ENCODE assay signal across 27 mouse cellular contexts in genomic region chr9:98218824-98219223, GRCm38 (mm10).
DNase-seq lines count a peak whose midpoint lies in the region; ATAC-seq and TF ChIP-seq lines count a peak whose summit lies in the region.
"Had no signal": no experiment of that assay in that cellular context is flagged by ENCODE, and none has a peak within 500 bp of the region (broad histone marks: within the 10 kb centered on the region; RNA-seq: fewer than 3 reads in every experiment).

No protein-coding gene starts in this region.

- H3K27me3 ChIP-seq in intestine, embryonic 15.5 days (replicated peaks): no peaks in the 10 kb centered on the region
- H3K27me3 ChIP-seq in intestine, embryonic 16.5 days (replicated peaks; ENCODE audit: control insufficient read depth, insufficient read depth, low read length): no peaks in the 10 kb centered on the region
- no peaks in the 10 kb centered on the region for H3K27me3 ChIP-seq in kidney, postnatal 0 days (ENCODE audit: insufficient read depth, low read length)
- H3K27me3 ChIP-seq: embryonic facial prominence, embryonic 12.5 days; hindbrain, embryonic 15.5 days; lung, embryonic 15.5 days; midbrain, embryonic 12.5 days had no signal

- peak; percentile 14; the same call in 1 of the 2 replicates for TF ChIP-seq CTCF in kidney, postnatal 0 days (IDR thresholded peaks at IDR 0.05; ENCODE audit: low read depth)

- 0 out of 2 replicates have a peak, but pooled peaks have one; percentile 43 for ATAC-seq in intestine, embryonic 15.5 days
- ATAC-seq in intestine, embryonic 16.5 days: no peak
- no peak for ATAC-seq in kidney, postnatal 0 days (replicated peaks; ENCODE audit: low FRiP score, low read depth)
- ATAC-seq: CD4-positive, CD25-positive, alpha-beta regulatory T cell, adult 4 months; forebrain, embryonic 14.5 days had no signal

- H3K4me1 ChIP-seq in intestine, embryonic 15.5 days (replicated peaks): no peaks in the 10 kb centered on the region
- H3K4me1 ChIP-seq in intestine, embryonic 16.5 days (ENCODE audit: control insufficient read depth, insufficient read depth, low read length): no peaks in the 10 kb centered on the region
- H3K4me1 ChIP-seq in kidney, postnatal 0 days (replicated peaks; ENCODE audit: insufficient read depth, low read length): no peaks in the 10 kb centered on the region
- H3K4me1 ChIP-seq: embryonic facial prominence, embryonic 12.5 days; lung, embryonic 15.5 days had no signal

- no peak overlapping the region for H3K27ac ChIP-seq in intestine, embryonic 15.5 days
- no peak overlapping the region for H3K27ac ChIP-seq in intestine, embryonic 16.5 days (ENCODE audit: low read length)
- no peak overlapping the region for H3K27ac ChIP-seq in kidney, postnatal 0 days
- H3K27ac ChIP-seq: embryonic facial prominence, embryonic 12.5 days; gastrocnemius, adult 2 months; hindbrain, embryonic 15.5 days; lung, embryonic 15.5 days; midbrain, embryonic 12.5 days; stomach, postnatal 0 days had no signal

- no peaks in the 10 kb centered on the region for H3K36me3 ChIP-seq in intestine, embryonic 15.5 days
- H3K36me3 ChIP-seq in intestine, embryonic 16.5 days (ENCODE audit: control insufficient read depth, insufficient read depth, low read length): no peaks in the 10 kb centered on the region
- H3K36me3 ChIP-seq in kidney, postnatal 0 days (ENCODE audit: insufficient read depth, low read length): no peaks in the 10 kb centered on the region
- H3K36me3 ChIP-seq: embryonic facial prominence, embryonic 12.5 days; hindbrain, embryonic 15.5 days; lung, embryonic 15.5 days; midbrain, embryonic 12.5 days had no signal

- H3K9ac ChIP-seq in intestine, embryonic 15.5 days: no peak overlapping the region
- no peak overlapping the region for H3K9ac ChIP-seq in intestine, embryonic 16.5 days (ENCODE audit: low read depth, low read length)
- no peak overlapping the region for H3K9ac ChIP-seq in kidney, postnatal 0 days (ENCODE audit: low read depth, low read length)
- H3K9ac ChIP-seq: embryonic facial prominence, embryonic 12.5 days; hindbrain, embryonic 15.5 days; lung, embryonic 15.5 days; midbrain, embryonic 12.5 days had no signal

- H3K9me3 ChIP-seq in intestine, embryonic 15.5 days: no peaks in the 10 kb centered on the region
- H3K9me3 ChIP-seq in intestine, embryonic 16.5 days (ENCODE audit: control insufficient read depth, low read length): no peaks in the 10 kb centered on the region
- no peaks in the 10 kb centered on the region for H3K9me3 ChIP-seq in kidney, postnatal 0 days (replicated peaks; ENCODE audit: low read length)
- H3K9me3 ChIP-seq: embryonic facial prominence, embryonic 12.5 days; hindbrain, embryonic 15.5 days; lung, embryonic 15.5 days; midbrain, embryonic 12.5 days had no signal

- WGBS in intestine, embryonic 15.5 days: 67% methylated on average over 2 of the region's 2 CpGs
- 62% methylated on average over 2 of the region's 2 CpGs for WGBS in intestine, embryonic 16.5 days
- 37% methylated on average over 2 of the region's 2 CpGs for WGBS in kidney, postnatal 0 days

- no peak overlapping the region for H3K4me2 ChIP-seq in intestine, embryonic 15.5 days (replicated peaks)
- no peak overlapping the region for H3K4me2 ChIP-seq in intestine, embryonic 16.5 days (ENCODE audit: low read depth, low read length)
- no peak overlapping the region for H3K4me2 ChIP-seq in kidney, postnatal 0 days (ENCODE audit: low read length)
- H3K4me2 ChIP-seq: embryonic facial prominence, embryonic 12.5 days; heart, embryonic 11.5 days; hindbrain, embryonic 15.5 days; liver, embryonic 11.5 days; lung, embryonic 15.5 days; midbrain, embryonic 12.5 days had no signal

- no peak overlapping the region for H3K4me3 ChIP-seq in intestine, embryonic 15.5 days (replicated peaks)
- no peak overlapping the region for H3K4me3 ChIP-seq in intestine, embryonic 16.5 days (ENCODE audit: low read length)
- H3K4me3 ChIP-seq in kidney, postnatal 0 days (replicated peaks; ENCODE audit: low read depth, low read length): no peak overlapping the region
- H3K4me3 ChIP-seq: embryonic facial prominence, embryonic 12.5 days; gastrocnemius, adult 2 months; hindbrain, embryonic 15.5 days; lung, embryonic 15.5 days; midbrain, embryonic 12.5 days; myocyte had no signal

- DNase-seq in kidney, postnatal 0 days (ENCODE audit: low spot score): peak; percentile 62
- DNase-seq in kidney, adult 8-10 months: no peak
- DNase-seq in R1 (ENCODE audit: low read depth, low spot score): peak; percentile 6
- DNase-seq in mesoderm, embryonic 11.5 days (ENCODE audit: low read depth, low spot score): peak; percentile 12
- DNase-seq in lung, postnatal 36 days: no peak
- DNase-seq: adrenal gland, adult 8-10 months; cerebellum, adult 2 months; cerebellum, postnatal 25 days; embryo, embryonic 11 days; gastrocnemius, adult 2 months; gastrocnemius, postnatal 36 days; heart, adult 18-20 months; spleen, adult 18-20 months; thymus, adult 18-20 months; thymus, postnatal 36 days had no signal

Comparison
In these comparisons a context has a peak if more than half of its experiments do, and no peak if none do; other contexts are left out.
1. DNase-seq: peak in kidney, postnatal 0 days (single experiment), R1 (single experiment) and mesoderm, embryonic 11.5 days (single experiment); none in kidney, adult 8-10 months (0 of 2) and lung, postnatal 36 days (single experiment).